ENCODE assay signal across 28 mouse cellular contexts in genomic region chr6:128404708-128405107, GRCm38 (mm10). TPM values are rescaled to one million over a fixed set of nuclear protein-coding genes. Genes with fewer than 3 reads are reported as not detected.
DNase-seq lines count a peak whose midpoint lies in the region; ATAC-seq and TF ChIP-seq lines count a peak whose summit lies in the region.
"Had no signal": no experiment of that assay in that cellular context is flagged by ENCODE, and none has a peak within 500 bp of the region (broad histone marks: within the 10 kb centered on the region; RNA-seq: fewer than 3 reads in every experiment).

No protein-coding gene starts in this region.

- TF ChIP-seq EP300 in heart, adult 2 months (IDR thresholded peaks at IDR 0.05; ENCODE audit: insufficient read depth, low read depth, low read length), result no peak

- peak; percentile 33 for DNase-seq in cerebellum, adult 9-10 months
- DNase-seq in cerebellum, adult 2 months, result no peak
- DNase-seq in heart, adult 2 months, result no peak
- no peak for DNase-seq in limb, embryonic 10.5 days (ENCODE audit: low spot score)
- no peak for DNase-seq in left cerebral cortex, adult 8-10 months (ENCODE audit: low spot score in 2 of 2)
- DNase-seq: cerebellum, adult 11-12 months; embryo, embryonic 11 days; gastrocnemius, postnatal 36 days; kidney, adult 2 months; kidney, postnatal 14 days; layer of hippocampus, adult 9-11 months; liver, embryonic 13.5 days; thymus, postnatal 36 days had no signal

- peaks cover 32% of the 10 kb centered on the region for H3K36me3 ChIP-seq in heart, embryonic 14.5 days (ENCODE audit: control insufficient read depth, insufficient read depth, low read length)
- no peaks in the 10 kb centered on the region for H3K36me3 ChIP-seq in heart, adult 2 months (ENCODE audit: control insufficient read depth, insufficient read depth, low read length)
- peaks cover 39% of the 10 kb centered on the region for H3K36me3 ChIP-seq in limb, embryonic 13.5 days
- peaks cover 39% of the 10 kb centered on the region for H3K36me3 ChIP-seq in limb, embryonic 10.5 days

- no peak for TF ChIP-seq CTCF in cerebellum, adult 2 months (IDR thresholded peaks at IDR 0.05; ENCODE audit: borderline replicate concordance, insufficient read depth, low read depth, low read length)
- no peak for TF ChIP-seq CTCF in heart, adult 2 months (IDR thresholded peaks at IDR 0.05)

- no peak for TF ChIP-seq POLR2A in cerebellum, adult 2 months (IDR thresholded peaks at IDR 0.05; ENCODE audit: borderline replicate concordance, insufficient read depth, low read length)
- TF ChIP-seq POLR2A in heart, adult 2 months (IDR thresholded peaks at IDR 0.05; ENCODE audit: insufficient read depth, low read depth, low read length), result no peak

- intact Hi-C loops in heart, adult 2 months (cut with DNase I), result no loop called here

- no peak overlapping the region for H3K27ac ChIP-seq in cerebellum, adult 2 months (ENCODE audit: insufficient read depth, low read length)
- H3K27ac ChIP-seq in heart, embryonic 14.5 days (replicated peaks in 1 of 2; ENCODE audit: control insufficient read depth in 1 of 2, insufficient read depth in 1 of 2, low read depth in 2 of 2, low read length in 2 of 2), result no peak overlapping the region
- no peak overlapping the region for H3K27ac ChIP-seq in heart, adult 2 months
- 0 out of 2 replicates have a peak overlapping the region, but pooled peaks have one; percentile 52 for H3K27ac ChIP-seq in limb, embryonic 13.5 days
- no peak overlapping the region for H3K27ac ChIP-seq in limb, embryonic 10.5 days
- H3K27ac ChIP-seq: heart, embryonic 13.5 days; hindbrain, embryonic 12.5 days; left cerebral cortex, adult 2 months; liver, embryonic 13.5 days; lung, embryonic 15.5 days; macrophage; midbrain, embryonic 13.5 days; neural tube, embryonic 13.5 days had no signal

- no peaks in the 10 kb centered on the region for H3K79me2 ChIP-seq in heart, adult 2 months (replicated peaks; ENCODE audit: control insufficient read depth, insufficient read depth, low read length)

- 28% methylated on average over 5 of the region's 5 CpGs for WGBS in cerebellum, adult 2 months
- WGBS in heart, embryonic 14.5 days, result 35% methylated on average over 5 of the region's 5 CpGs
- 48% methylated on average over 5 of the region's 5 CpGs for WGBS in heart, adult 2 months
- WGBS in limb, embryonic 13.5 days, result 53% methylated on average over 5 of the region's 5 CpGs
- WGBS in limb, embryonic 10.5 days, result 63% methylated on average over 5 of the region's 5 CpGs

- H3K4me3 ChIP-seq in cerebellum, adult 2 months (replicated peaks; ENCODE audit: insufficient read depth, low read depth, low read length), result no peak overlapping the region
- no peak overlapping the region for H3K4me3 ChIP-seq in heart, embryonic 14.5 days (ENCODE audit: control insufficient read depth in 1 of 2, insufficient read depth in 1 of 2, low read depth in 1 of 2, low read length in 2 of 2)
- no peak overlapping the region for H3K4me3 ChIP-seq in heart, adult 2 months
- H3K4me3 ChIP-seq in limb, embryonic 13.5 days, result no peak overlapping the region
- no peak overlapping the region for H3K4me3 ChIP-seq in limb, embryonic 10.5 days
- H3K4me3 ChIP-seq: heart, embryonic 13.5 days; hindbrain, embryonic 12.5 days; left cerebral cortex, adult 2 months; liver, embryonic 13.5 days; lung, embryonic 15.5 days; midbrain, embryonic 13.5 days; neural tube, embryonic 13.5 days had no signal

- peaks cover 3% of the 10 kb centered on the region for H3K4me1 ChIP-seq in cerebellum, adult 2 months (ENCODE audit: control insufficient read depth, insufficient read depth, low read length)
- H3K4me1 ChIP-seq in heart, embryonic 14.5 days (ENCODE audit: control insufficient read depth in 2 of 2, insufficient read depth in 2 of 2, low read length in 2 of 2), result peaks cover 2 to 9% of the 10 kb centered on the region in 2 experiments; a peak in 3 of 4 replicates
- no peaks in the 10 kb centered on the region for H3K4me1 ChIP-seq in heart, adult 2 months (ENCODE audit: control insufficient read depth, insufficient read depth, low read length)
- H3K4me1 ChIP-seq in limb, embryonic 13.5 days, result peaks cover 13% of the 10 kb centered on the region
- H3K4me1 ChIP-seq in limb, embryonic 10.5 days, result peaks cover 5% of the 10 kb centered on the region; the same call in 1 of the 2 replicates
- H3K4me1 ChIP-seq: liver, embryonic 13.5 days had no signal

- H3K9ac ChIP-seq in heart, embryonic 14.5 days (ENCODE audit: low read length), result peak overlapping the region; percentile 0; the same call in 1 of the 2 replicates
- no peak overlapping the region for H3K9ac ChIP-seq in heart, adult 2 months (ENCODE audit: low read depth, low read length)
- H3K9ac ChIP-seq in limb, embryonic 13.5 days, result peak overlapping the region; percentile 39; the same call in 1 of the 2 replicates
- H3K9ac ChIP-seq: heart, embryonic 13.5 days; hindbrain, embryonic 12.5 days; liver, embryonic 13.5 days; lung, embryonic 15.5 days; midbrain, embryonic 13.5 days; neural tube, embryonic 13.5 days had no signal

- no peak overlapping the region for H3K4me2 ChIP-seq in heart, embryonic 14.5 days (ENCODE audit: low read length)
- no peak overlapping the region for H3K4me2 ChIP-seq in limb, embryonic 13.5 days (replicated peaks)
- H3K4me2 ChIP-seq: heart, embryonic 13.5 days; hindbrain, embryonic 12.5 days; liver, embryonic 13.5 days; lung, embryonic 15.5 days; midbrain, embryonic 13.5 days; neural tube, embryonic 13.5 days had no signal

- no peak for ATAC-seq in heart, embryonic 14.5 days (ENCODE audit: insufficient number of reproducible peaks, insufficient read depth, low FRiP score, low read depth)
- ATAC-seq in limb, embryonic 13.5 days (ENCODE audit: low FRiP score, low read depth), result 0 out of 2 replicates have a peak, but pooled peaks have one; percentile 10
- ATAC-seq in megakaryocyte-erythroid progenitor cell, adult 5-6 weeks (replicated peaks; ENCODE audit: low FRiP score, low TSS enrichment, poor library complexity, severe bottlenecking), result peak; percentile 18; the same call in 1 of the 2 replicates
- ATAC-seq: forebrain, embryonic 16.5 days; inflammation-experienced regulatory T-cells, adult 6 months; midbrain, embryonic 13.5 days had no signal

- no peaks in the 10 kb centered on the region for H3K9me3 ChIP-seq in heart, embryonic 14.5 days (ENCODE audit: control insufficient read depth, low read length)
- no peaks in the 10 kb centered on the region for H3K9me3 ChIP-seq in limb, embryonic 13.5 days
- H3K9me3 ChIP-seq in limb, embryonic 10.5 days (replicated peaks), result no peaks in the 10 kb centered on the region
- H3K9me3 ChIP-seq: G1E; heart, embryonic 13.5 days; hindbrain, embryonic 12.5 days; liver, embryonic 13.5 days; lung, embryonic 15.5 days; midbrain, embryonic 13.5 days; neural tube, embryonic 13.5 days had no signal

- H3K27me3 ChIP-seq in cerebellum, adult 2 months (ENCODE audit: control insufficient read depth, insufficient read depth, low read length), result no peaks in the 10 kb centered on the region
- H3K27me3 ChIP-seq in heart, embryonic 14.5 days (ENCODE audit: control insufficient read depth, insufficient read depth, low read length), result no peaks in the 10 kb centered on the region
- H3K27me3 ChIP-seq in heart, adult 2 months (ENCODE audit: control insufficient read depth, insufficient read depth, low read length), result no peaks in the 10 kb centered on the region
- no peaks in the 10 kb centered on the region for H3K27me3 ChIP-seq in limb, embryonic 13.5 days
- no peaks in the 10 kb centered on the region for H3K27me3 ChIP-seq in limb, embryonic 10.5 days (ENCODE audit: low read depth, poor library complexity, severe bottlenecking)
- H3K27me3 ChIP-seq: heart, embryonic 13.5 days; hindbrain, embryonic 12.5 days; liver, embryonic 13.5 days; lung, embryonic 15.5 days; midbrain, embryonic 13.5 days; neural tube, embryonic 13.5 days had no signal

RNA-seq across cellular contexts. Expression of gene Nrip2, which starts 5.6 kb away (rescaled TPM):
- 52.2 and 59.6 TPM in 2 replicates for polyA plus RNA-seq in cerebellum, adult 2 months (2012; rRNA removed)
- 2.1 and 2.5 TPM in 2 replicates for polyA plus RNA-seq in heart, embryonic 14.5 days (2014; fragmentation: Nextera tagmentation; extraction: Ambion mirVana)
- 1 to 10 TPM; 1.6 to 2.4 TPM for total RNA-seq in heart, adult 2 months (2021)
- polyA plus RNA-seq in heart, adult 2 months (2012; rRNA removed), result 2.6 and 3.6 TPM in 2 replicates
- 5.9 and 6.9 TPM in 2 replicates for polyA plus RNA-seq in limb, embryonic 13.5 days (2015; fragmentation: Nextera tagmentation; extraction: Ambion mirVana)
- 2.3 and 2.5 TPM in 2 replicates for polyA plus RNA-seq in limb, embryonic 10.5 days (2016; fragmentation: Nextera tagmentation; extraction: Ambion mirVana)
- total RNA-seq in megakaryocyte-erythroid progenitor cell, adult 5-6 weeks (2014; fragmentation: Nextera tagmentation), result not detected in 2 replicates
- not detected in 2 replicates for total RNA-seq in megakaryocyte-erythroid progenitor cell, adult 5-6 weeks (2017)
- 10 to 100 TPM; 11.6 to 14.2 (median 11.9) TPM for total RNA-seq in left cerebral cortex, adult 8-10 months (2022)
- polyA plus RNA-seq: G1E, macrophage had no signal

RNA-seq across cellular contexts. Expression of gene Itfg2, which starts 20.0 kb away (rescaled TPM):
- polyA plus RNA-seq in cerebellum, adult 2 months (2012; rRNA removed), result 48.1 and 52.5 TPM in 2 replicates
- polyA plus RNA-seq in heart, embryonic 14.5 days (2014; fragmentation: Nextera tagmentation; extraction: Ambion mirVana), result 28.4 and 28.6 TPM in 2 replicates
- 10 to 100 TPM; 17.0 to 21.2 TPM for total RNA-seq in heart, adult 2 months (2021)
- polyA plus RNA-seq in heart, adult 2 months (2012; rRNA removed), result 11.9 and 21.5 TPM in 2 replicates
- polyA plus RNA-seq in limb, embryonic 13.5 days (2015; fragmentation: Nextera tagmentation; extraction: Ambion mirVana), result 41.1 and 41.3 TPM in 2 replicates
- 40.8 and 47.8 TPM in 2 replicates for polyA plus RNA-seq in limb, embryonic 10.5 days (2016; fragmentation: Nextera tagmentation; extraction: Ambion mirVana)
- 39.1 and 52.6 TPM in 2 replicates for total RNA-seq in megakaryocyte-erythroid progenitor cell, adult 5-6 weeks (2014; fragmentation: Nextera tagmentation)
- 19.3 and 24.7 TPM in 2 replicates for total RNA-seq in megakaryocyte-erythroid progenitor cell, adult 5-6 weeks (2017)
- 10 to 100 TPM; 25.7 to 34.9 (median 29.0) TPM for total RNA-seq in left cerebral cortex, adult 8-10 months (2022)

RNA-seq across cellular contexts. Expression of gene Gm44596, which starts 29.4 kb away (rescaled TPM):
- polyA plus RNA-seq in cerebellum, adult 2 months (2012; rRNA removed), result not detected in 2 replicates
- polyA plus RNA-seq in heart, embryonic 14.5 days (2014; fragmentation: Nextera tagmentation; extraction: Ambion mirVana), result not detected in 2 replicates
- not detected for total RNA-seq in heart, adult 2 months (2021)
- polyA plus RNA-seq in heart, adult 2 months (2012; rRNA removed), result not detected in 2 replicates
- polyA plus RNA-seq in limb, embryonic 13.5 days (2015; fragmentation: Nextera tagmentation; extraction: Ambion mirVana), result not detected in 2 replicates
- polyA plus RNA-seq in limb, embryonic 10.5 days (2016; fragmentation: Nextera tagmentation; extraction: Ambion mirVana), result not detected in 2 replicates
- total RNA-seq in megakaryocyte-erythroid progenitor cell, adult 5-6 weeks (2014; fragmentation: Nextera tagmentation), result not detected in 2 replicates
- total RNA-seq in megakaryocyte-erythroid progenitor cell, adult 5-6 weeks (2017), result not detected in 2 replicates
- total RNA-seq in left cerebral cortex, adult 8-10 months (2022), result not detected
- total RNA-seq: adrenal gland, postnatal 36 days; G1E; gastrocnemius, postnatal 36 days; left cerebral cortex, adult 2 months had no signal
- polyA plus RNA-seq: forebrain, embryonic 16.5 days; G1E; heart, embryonic 13.5 days; hindbrain, embryonic 12.5 days; inflammation-experienced regulatory T-cells, adult 6 months; kidney, adult 2 months; limb, embryonic 11.5 days; liver, embryonic 13.5 days; lung, embryonic 15.5 days; macrophage; midbrain, embryonic 13.5 days; neural tube, embryonic 13.5 days had no signal

RNA-seq across cellular contexts. Expression of gene Tex52, which starts 29.5 kb away (rescaled TPM):
- 5.4 and 8.0 TPM in 2 replicates for polyA plus RNA-seq in cerebellum, adult 2 months (2012; rRNA removed)
- 0.15 and 0.27 TPM in 2 replicates for polyA plus RNA-seq in heart, embryonic 14.5 days (2014; fragmentation: Nextera tagmentation; extraction: Ambion mirVana)
- total RNA-seq in heart, adult 2 months (2021), result not detected
- polyA plus RNA-seq in heart, adult 2 months (2012; rRNA removed), result 0.12 TPM in 1 of 2 replicates, not detected in the other
- polyA plus RNA-seq in limb, embryonic 13.5 days (2015; fragmentation: Nextera tagmentation; extraction: Ambion mirVana), result 0.34 and 0.49 TPM in 2 replicates
- polyA plus RNA-seq in limb, embryonic 10.5 days (2016; fragmentation: Nextera tagmentation; extraction: Ambion mirVana), result 0.41 and 0.61 TPM in 2 replicates
- total RNA-seq in megakaryocyte-erythroid progenitor cell, adult 5-6 weeks (2014; fragmentation: Nextera tagmentation), result 0.87 TPM in 1 of 2 replicates, not detected in the other
- total RNA-seq in megakaryocyte-erythroid progenitor cell, adult 5-6 weeks (2017), result 1.3 TPM in 1 of 2 replicates, not detected in the other
- total RNA-seq in left cerebral cortex, adult 8-10 months (2022), result 1 to 10 TPM; 1.6 to 2.3 (median 1.9) TPM
- total RNA-seq: adrenal gland, postnatal 36 days; gastrocnemius, postnatal 36 days had no signal
- polyA plus RNA-seq: G1E; kidney, adult 2 months; liver, embryonic 13.5 days; macrophage had no signal

RNA-seq across cellular contexts. Expression of gene Fkbp4, which starts 33.8 kb away (rescaled TPM):
- 249 and 256 TPM in 2 replicates for polyA plus RNA-seq in cerebellum, adult 2 months (2012; rRNA removed)
- 220 and 251 TPM in 2 replicates for polyA plus RNA-seq in heart, embryonic 14.5 days (2014; fragmentation: Nextera tagmentation; extraction: Ambion mirVana)
- total RNA-seq in heart, adult 2 months (2021), result 100 to 1,000 TPM; 351 to 359 TPM
- 206 and 250 TPM in 2 replicates for polyA plus RNA-seq in heart, adult 2 months (2012; rRNA removed)
- polyA plus RNA-seq in limb, embryonic 13.5 days (2015; fragmentation: Nextera tagmentation; extraction: Ambion mirVana), result 434 and 451 TPM in 2 replicates
- 797 and 913 TPM in 2 replicates for polyA plus RNA-seq in limb, embryonic 10.5 days (2016; fragmentation: Nextera tagmentation; extraction: Ambion mirVana)
- total RNA-seq in megakaryocyte-erythroid progenitor cell, adult 5-6 weeks (2014; fragmentation: Nextera tagmentation), result 234 and 279 TPM in 2 replicates
- 419 and 525 TPM in 2 replicates for total RNA-seq in megakaryocyte-erythroid progenitor cell, adult 5-6 weeks (2017)
- total RNA-seq in left cerebral cortex, adult 8-10 months (2022), result 100 to 1,000 TPM; 107 to 120 (median 113) TPM
